In genomic region chr11:57696207-57696676, GRCm38 (mm10) we compare ENCODE assay signal across 9 mouse cellular contexts. TPM values are rescaled to one million over a fixed set of nuclear protein-coding genes. Genes with fewer than 3 reads are reported as not detected.
DNase-seq lines count a peak whose midpoint lies in the region; ATAC-seq and TF ChIP-seq lines count a peak whose summit lies in the region.
"Had no signal": no experiment of that assay in that cellular context is flagged by ENCODE, and none has a peak within 500 bp of the region (broad histone marks: within the 10 kb centered on the region; RNA-seq: fewer than 3 reads in every experiment).

No protein-coding gene starts in this region.

- WGBS in heart, adult 2 months = 28% methylated on average over 17 of the region's 17 CpGs
- 26% methylated on average over 17 of the region's 17 CpGs for WGBS in forebrain, embryonic 11.5 days
- 46% methylated on average over 17 of the region's 17 CpGs for WGBS in intestine, embryonic 16.5 days

- no peaks in the 10 kb centered on the region for H3K27me3 ChIP-seq in heart, adult 2 months (ENCODE audit: control insufficient read depth, insufficient read depth, low read length)
- H3K27me3 ChIP-seq in forebrain, embryonic 11.5 days (ENCODE audit: control insufficient read depth, insufficient read depth, low read length) = no peaks in the 10 kb centered on the region
- H3K27me3 ChIP-seq in intestine, embryonic 16.5 days (replicated peaks; ENCODE audit: control insufficient read depth, insufficient read depth, low read length) = no peaks in the 10 kb centered on the region
- H3K27me3 ChIP-seq: liver, embryonic 13.5 days had no signal

- H3K79me2 ChIP-seq in heart, adult 2 months (replicated peaks; ENCODE audit: control insufficient read depth, insufficient read depth, low read length) = no peaks in the 10 kb centered on the region

- TF ChIP-seq CTCF in heart, adult 2 months (IDR thresholded peaks at IDR 0.05) = no peak

- H3K36me3 ChIP-seq in heart, adult 2 months (ENCODE audit: control insufficient read depth, insufficient read depth, low read length) = no peaks in the 10 kb centered on the region
- H3K36me3 ChIP-seq in forebrain, embryonic 11.5 days (ENCODE audit: control insufficient read depth, insufficient read depth, low read length) = no peaks in the 10 kb centered on the region
- no peaks in the 10 kb centered on the region for H3K36me3 ChIP-seq in intestine, embryonic 16.5 days (ENCODE audit: control insufficient read depth, insufficient read depth, low read length)

- no peak overlapping the region; the same call in 1 of the 2 replicates for H3K9ac ChIP-seq in heart, adult 2 months (ENCODE audit: low read depth, low read length)
- no peak overlapping the region for H3K9ac ChIP-seq in forebrain, embryonic 11.5 days (ENCODE audit: low read length)
- H3K9ac ChIP-seq in intestine, embryonic 16.5 days (ENCODE audit: low read depth, low read length) = no peak overlapping the region
- H3K9ac ChIP-seq: liver, embryonic 13.5 days had no signal

- H3K4me2 ChIP-seq in forebrain, embryonic 11.5 days (ENCODE audit: low read depth, low read length, severe bottlenecking) = peak overlapping the region; percentile 18; the same call in 1 of the 2 replicates
- no peak overlapping the region for H3K4me2 ChIP-seq in intestine, embryonic 16.5 days (ENCODE audit: low read depth, low read length)
- H3K4me2 ChIP-seq: liver, embryonic 13.5 days had no signal

- peak overlapping the region; percentile 34 for H3K4me3 ChIP-seq in heart, adult 2 months
- no peak overlapping the region for H3K4me3 ChIP-seq in forebrain, embryonic 11.5 days (ENCODE audit: low read depth, low read length)
- no peak overlapping the region for H3K4me3 ChIP-seq in intestine, embryonic 16.5 days (ENCODE audit: low read length)
- H3K4me3 ChIP-seq: liver, embryonic 13.5 days had no signal

- H3K27ac ChIP-seq in heart, adult 2 months = peak overlapping the region; percentile 73
- H3K27ac ChIP-seq in forebrain, embryonic 11.5 days (ENCODE audit: low read depth, low read length) = peak overlapping the region; percentile 48
- H3K27ac ChIP-seq in intestine, embryonic 16.5 days (ENCODE audit: low read length) = no peak overlapping the region
- H3K27ac ChIP-seq: liver, embryonic 13.5 days had no signal

- no peaks in the 10 kb centered on the region for H3K9me3 ChIP-seq in forebrain, embryonic 11.5 days (ENCODE audit: control insufficient read depth, low read length)
- H3K9me3 ChIP-seq in intestine, embryonic 16.5 days (ENCODE audit: control insufficient read depth, low read length) = no peaks in the 10 kb centered on the region
- H3K9me3 ChIP-seq: liver, embryonic 13.5 days had no signal

- ATAC-seq in forebrain, embryonic 11.5 days (replicated peaks; ENCODE audit: low FRiP score) = 0 out of 2 replicates have a peak, but pooled peaks have one; percentile 46
- ATAC-seq in megakaryocyte, adult 5-6 weeks (ENCODE audit: poor library complexity, severe bottlenecking) = peak; percentile 90
- ATAC-seq in intestine, embryonic 16.5 days = no peak

- TF ChIP-seq POLR2A in heart, adult 2 months (IDR thresholded peaks at IDR 0.05; ENCODE audit: insufficient read depth, low read depth, low read length) = no peak

- intact Hi-C loops in heart, adult 2 months (cut with DNase I) = loop anchor here (2.0 kb wide), 2 partner anchors 21 to 51 kb away; partner anchors contain the start of gene Galnt10
- intact Hi-C loops in heart, postnatal 14 days (cut with DNase I) = loop anchor here (10.0 kb wide), 1 partner anchor 51 kb away; the partner anchor contains the start of gene Galnt10

- H3K4me1 ChIP-seq in heart, adult 2 months (ENCODE audit: control insufficient read depth, insufficient read depth, low read length) = peaks cover 7% of the 10 kb centered on the region
- peaks cover 9% of the 10 kb centered on the region; the same call in 1 of the 2 replicates for H3K4me1 ChIP-seq in forebrain, embryonic 11.5 days (replicated peaks; ENCODE audit: control insufficient read depth, insufficient read depth, low read length)
- H3K4me1 ChIP-seq in intestine, embryonic 16.5 days (ENCODE audit: control insufficient read depth, insufficient read depth, low read length) = peaks cover 2% of the 10 kb centered on the region; the same call in 1 of the 2 replicates

- no peak for TF ChIP-seq EP300 in heart, adult 2 months (IDR thresholded peaks at IDR 0.05; ENCODE audit: insufficient read depth, low read depth, low read length)

- peak in 1 of 2 experiments; percentile 32 for DNase-seq in heart, adult 2 months
- DNase-seq in heart, postnatal 14 days = no peak
- peak; percentile 51 for DNase-seq in brain, adult 2 months (ENCODE audit: low read depth, low spot score)
- DNase-seq in forebrain, embryonic 11.5 days (ENCODE audit: low spot score) = peak; percentile 63
- no peak for DNase-seq in natural killer cell, adult 2 months (ENCODE audit: low spot score in 2 of 2)
- no peak for DNase-seq in thymus, postnatal 25 days
- DNase-seq: liver, embryonic 13.5 days had no signal

RNA-seq across cellular contexts. Expression of gene Galnt10, which starts 51.0 kb away (rescaled TPM):
- total RNA-seq in heart, adult 2 months (2021) = 1 to 10 TPM; 5.6 to 8.7 TPM
- polyA plus RNA-seq in heart, adult 2 months (2012; rRNA removed) = 5.2 and 5.5 TPM in 2 replicates
- total RNA-seq in heart, postnatal 14 days (2021) = 10 to 100 TPM; 11.1 to 12.8 TPM
- polyA plus RNA-seq in forebrain, embryonic 11.5 days (2014; fragmentation: Nextera tagmentation; extraction: Ambion mirVana) = 15.1 and 18.1 TPM in 2 replicates
- 14.6 and 16.6 TPM in 2 replicates for total RNA-seq in megakaryocyte, adult 5-6 weeks (2015)
- total RNA-seq in megakaryocyte, adult 5-6 weeks (2017) = 22.2 and 28.7 TPM in 2 replicates
- polyA plus RNA-seq in intestine, embryonic 16.5 days (2015; fragmentation: Nextera tagmentation; extraction: Ambion mirVana) = 16.9 and 17.8 TPM in 2 replicates

Comparison
In these comparisons a context has a peak if more than half of its experiments do, and no peak if none do; other contexts are left out.
1. DNase-seq: peak in brain, adult 2 months (single experiment) and forebrain, embryonic 11.5 days (single experiment); none in heart, postnatal 14 days (0 of 2), natural killer cell, adult 2 months (0 of 2) and thymus, postnatal 25 days (single experiment).